Mouse (Mus musculus): ENCODE measurements around the gene Bicd2. TPM values are rescaled to one million over a fixed set of nuclear protein-coding genes. Genes with fewer than 3 reads are reported as not detected.
"Not testable (repeated sequence)": the region's sequence is repeated elsewhere in the genome, so short reads cannot be mapped to it uniquely, and the experiment has no call there.

The Bicd2 gene
- total RNA-seq, 2 experiments from 2014 or later, result 53.9 to 54.6 TPM

DNA sequence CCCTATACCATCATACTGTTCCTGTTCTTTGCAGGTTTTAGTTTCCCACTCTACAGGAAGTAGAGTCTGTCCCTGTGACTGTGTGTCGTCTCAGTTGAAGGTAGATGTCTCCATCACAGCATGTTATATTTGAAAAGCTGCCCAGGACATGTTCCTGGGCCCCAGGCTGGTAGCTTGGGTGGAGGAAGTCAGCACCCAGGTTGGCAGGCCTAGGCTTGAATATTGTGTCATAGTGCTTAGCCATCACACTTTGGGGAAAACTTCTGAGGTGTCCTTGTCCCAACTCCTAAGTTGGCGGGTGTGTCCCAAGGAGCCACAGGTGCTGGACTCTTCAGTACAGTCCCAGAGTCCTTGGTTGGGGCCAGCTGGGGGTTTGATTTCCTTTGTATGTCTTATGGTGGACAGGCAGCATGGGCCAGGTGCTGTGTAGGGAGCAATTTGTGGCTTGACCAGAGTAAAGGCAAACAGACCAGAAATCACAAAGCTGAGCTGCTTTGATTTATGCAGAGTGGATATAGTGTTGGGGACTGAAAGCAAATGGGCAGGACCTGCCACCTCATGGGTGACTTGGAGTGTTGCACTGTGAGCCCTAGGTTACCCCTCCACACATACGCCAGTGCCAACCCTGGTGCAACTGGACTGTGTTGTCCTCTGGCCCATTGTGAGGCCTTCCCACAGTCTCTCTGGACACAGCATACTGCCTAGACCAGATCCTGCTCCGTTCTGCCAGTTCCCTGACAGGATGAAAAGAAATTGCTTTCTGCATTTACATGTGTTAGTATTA lies 26.5 kb downstream of the Bicd2 start:
- no peak; the same call in 1 of the 2 replicates for TF ChIP-seq CTCF (IDR thresholded peaks at IDR 0.05)
- intact Hi-C loops (cut with DNase I), result no loop called here
- DNase-seq (ENCODE audit: extremely low spot score in 1 of 2, low spot score in 2 of 2), result no peak
- Histone ChIP-seq H3K4me3 (no peak overlapping the region), H3K27ac (no peak overlapping the region)

DNA sequence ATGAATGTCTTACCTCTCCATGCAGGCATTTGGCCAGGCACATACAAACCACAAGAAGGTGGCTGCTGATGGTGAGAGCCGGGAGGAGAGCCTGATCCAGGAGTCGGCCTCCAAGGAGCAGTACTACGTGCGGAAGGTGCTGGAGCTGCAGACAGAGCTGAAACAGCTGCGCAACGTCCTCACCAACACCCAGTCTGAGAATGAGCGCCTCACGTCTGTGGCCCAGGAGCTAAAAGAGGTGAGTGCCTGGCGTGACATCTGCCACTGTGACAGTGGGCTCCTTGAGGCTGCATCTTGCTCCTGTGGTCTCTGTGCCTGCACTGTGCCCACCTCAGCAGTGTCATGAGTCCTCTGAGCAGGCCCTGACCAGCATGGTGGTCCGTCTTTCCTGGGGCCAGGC lies 28.0 kb downstream of the Bicd2 start:
- DNase-seq (ENCODE audit: extremely low spot score in 1 of 2, low spot score in 2 of 2), result no peak
- H3K4me3 ChIP-seq, result no peak overlapping the region
- intact Hi-C loops (cut with DNase I), result no loop called here
- no peak overlapping the region for H3K27ac ChIP-seq
- no peak for TF ChIP-seq CTCF (IDR thresholded peaks at IDR 0.05)

GRCm38 (mm10) chr13:49370216-49370615 lies 28.8 kb downstream of the Bicd2 start:
- not testable (repeated sequence) for H3K4me3 ChIP-seq; DNase-seq (ENCODE audit: extremely low spot score in 1 of 2, low spot score in 2 of 2)
- peak overlapping the region; percentile 19; the same call in 1 of the 2 replicates for H3K27ac ChIP-seq
- intact Hi-C loops (cut with DNase I), result loop anchor here (2.0 kb wide), 1 partner anchor 27 kb away; no protein-coding TSS in a partner anchor

DNA sequence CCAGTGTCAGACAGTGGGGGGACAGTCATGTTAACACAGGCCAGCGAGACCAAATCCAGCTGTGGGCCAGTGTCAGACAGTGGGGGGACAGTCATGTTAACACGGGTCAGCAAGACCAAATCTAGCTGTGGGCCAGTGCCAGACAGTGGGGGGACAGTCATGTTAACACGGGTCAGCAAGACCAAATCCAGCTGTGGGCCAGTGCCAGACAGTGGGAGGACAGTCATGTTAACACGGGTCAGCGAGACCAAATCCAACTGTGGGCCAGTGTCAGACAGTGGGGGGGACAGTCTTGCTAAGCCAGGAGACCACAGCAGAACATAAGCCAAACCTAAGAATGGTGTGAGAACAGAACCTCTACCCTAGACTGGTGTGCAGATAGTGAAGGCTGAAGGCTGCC lies 29.5 kb downstream of the Bicd2 start:
- not testable (repeated sequence) for DNase-seq (ENCODE audit: extremely low spot score in 1 of 2, low spot score in 2 of 2); H3K4me3 ChIP-seq
- peak overlapping the region; percentile 87 for H3K27ac ChIP-seq
- intact Hi-C loops (cut with DNase I), result loop anchor here (2.0 kb wide), 1 partner anchor 28 kb away; no protein-coding TSS in a partner anchor

- peak; percentile 60 to 64 for DNase-seq (ENCODE audit: extremely low spot score in 1 of 2, low spot score in 2 of 2)
- H3K4me3 ChIP-seq, result no peak overlapping the region
- H3K27ac ChIP-seq, result peak overlapping the region; percentile 87
- intact Hi-C loops (cut with DNase I), result loop anchor here (2.0 kb wide), 1 partner anchor 29 kb away; no protein-coding TSS in a partner anchor
- no peak for TF ChIP-seq CTCF (IDR thresholded peaks at IDR 0.05)
Observed at GRCm38 (mm10) chr13:49371428-49371899, 30.1 kb downstream of the Bicd2 start.

DNA sequence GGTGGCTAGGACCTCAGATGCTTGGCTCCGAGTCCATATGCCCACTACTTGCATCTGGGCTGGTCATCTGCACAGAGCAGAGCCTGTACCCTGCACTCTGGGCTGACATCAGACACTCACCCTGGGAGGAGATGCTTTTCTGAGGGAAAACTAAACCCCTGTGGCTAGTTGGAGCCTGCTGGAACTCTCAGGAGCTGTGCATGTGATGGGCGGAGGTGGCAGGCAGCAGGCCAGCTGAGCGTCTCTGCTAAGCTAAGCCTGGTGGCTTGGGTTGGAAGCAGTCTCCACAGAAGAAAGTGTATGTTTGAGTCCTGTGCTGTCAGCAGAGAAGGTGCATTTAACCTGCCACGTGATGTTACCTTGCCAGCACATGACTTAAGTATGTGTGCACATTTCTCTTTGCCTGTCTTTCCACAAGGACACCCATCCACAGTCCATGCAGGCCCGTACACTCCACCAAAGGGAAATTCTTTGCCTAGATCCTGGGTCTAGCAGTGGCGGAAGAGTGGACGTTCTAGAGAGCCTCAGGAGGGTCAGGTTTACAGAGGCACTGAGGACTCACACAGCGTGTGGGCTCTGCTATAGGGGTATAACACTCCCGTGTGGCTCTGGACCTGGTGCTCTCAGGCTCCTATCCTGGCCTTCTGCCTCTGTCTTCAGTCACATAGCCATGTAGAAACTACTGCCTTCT lies 31.1 kb downstream of the Bicd2 start:
- intact Hi-C loops (cut with DNase I), result no loop called here
- H3K27ac ChIP-seq, result peak overlapping the region; percentile 87

DNA sequence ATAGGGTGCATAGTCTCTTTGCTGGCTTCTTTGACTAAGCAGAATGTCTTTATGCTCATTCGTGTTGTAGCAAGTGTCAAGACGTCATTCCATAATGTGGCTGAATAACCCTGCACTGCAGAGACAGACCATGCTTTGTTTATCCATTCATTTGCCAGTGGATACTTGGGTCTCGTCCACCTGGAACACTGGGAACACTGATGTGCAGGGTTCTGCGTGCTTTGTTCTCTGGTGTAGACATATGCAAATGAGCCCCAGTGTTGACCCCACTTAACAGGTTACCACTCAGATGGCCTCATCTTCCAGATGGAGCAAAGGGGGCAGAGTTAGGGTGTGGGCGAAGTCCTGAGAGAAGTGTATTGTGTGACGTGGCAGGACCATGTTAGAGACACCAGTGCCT lies 32.9 kb downstream of the Bicd2 start:
- TF ChIP-seq CTCF (IDR thresholded peaks at IDR 0.05), result no peak
- Histone ChIP-seq H3K27ac (no peak overlapping the region), H3K4me3 (no peak overlapping the region)
- intact Hi-C loops (cut with DNase I), result no loop called here
- no peak for DNase-seq (ENCODE audit: extremely low spot score in 1 of 2, low spot score in 2 of 2)

More for the DNA sequence above, 31.1 kb downstream of the Bicd2 start:
- DNase-seq (ENCODE audit: extremely low spot score in 1 of 2, low spot score in 2 of 2), result peak; percentile 34 to 63
- no peak overlapping the region for H3K4me3 ChIP-seq
- peak; percentile 7 for TF ChIP-seq CTCF (IDR thresholded peaks at IDR 0.05)

DNA sequence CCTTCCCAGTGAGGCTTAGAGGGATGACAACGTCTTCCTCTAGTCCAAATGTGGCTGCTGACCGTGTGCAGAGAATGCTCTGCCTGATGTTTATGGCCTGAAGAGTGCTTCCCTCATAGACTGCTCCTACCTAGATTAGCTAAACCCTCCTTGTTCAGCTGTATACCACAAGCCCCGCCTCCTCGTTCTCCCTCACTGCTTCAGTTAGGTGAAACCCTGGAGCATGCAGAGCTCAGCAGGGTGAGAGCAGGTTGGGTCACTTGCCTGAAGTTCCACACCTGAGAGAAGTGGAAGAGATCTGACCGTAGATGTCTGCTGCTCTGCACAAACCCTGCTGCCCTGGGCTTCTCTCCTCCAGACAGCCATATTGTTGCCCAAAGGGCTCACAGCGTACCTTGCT lies 33.3 kb downstream of the Bicd2 start:
- intact Hi-C loops (cut with DNase I), result no loop called here
- no peak overlapping the region for H3K27ac ChIP-seq
- no peak for TF ChIP-seq CTCF (IDR thresholded peaks at IDR 0.05)
- no peak overlapping the region for H3K4me3 ChIP-seq
- no peak for DNase-seq (ENCODE audit: extremely low spot score in 1 of 2, low spot score in 2 of 2)

DNA sequence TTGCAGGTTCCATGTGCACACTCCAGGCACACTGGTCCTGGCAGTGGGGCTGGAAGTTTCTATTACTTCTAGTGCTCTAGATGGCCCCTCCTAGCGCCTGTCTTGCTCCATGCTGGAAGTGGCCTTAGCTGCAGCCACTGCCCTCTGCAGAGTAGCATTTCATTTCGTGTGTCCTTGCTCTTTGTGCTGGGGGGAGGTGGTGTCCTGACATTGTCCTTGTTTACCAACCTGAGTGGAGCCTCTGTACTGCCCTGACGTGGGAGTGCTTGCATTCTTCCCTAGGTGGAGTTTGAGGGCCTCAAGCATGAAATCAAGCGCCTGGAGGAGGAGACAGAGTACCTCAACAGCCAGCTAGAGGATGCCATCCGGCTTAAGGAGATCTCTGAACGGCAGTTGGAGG lies 36.2 kb downstream of the Bicd2 start:
- no peak for DNase-seq (ENCODE audit: extremely low spot score in 1 of 2, low spot score in 2 of 2)
- intact Hi-C loops (cut with DNase I), result no loop called here
- TF ChIP-seq CTCF (IDR thresholded peaks at IDR 0.05), result no peak
- no peak overlapping the region for H3K27ac ChIP-seq
- no peak overlapping the region for H3K4me3 ChIP-seq

DNA sequence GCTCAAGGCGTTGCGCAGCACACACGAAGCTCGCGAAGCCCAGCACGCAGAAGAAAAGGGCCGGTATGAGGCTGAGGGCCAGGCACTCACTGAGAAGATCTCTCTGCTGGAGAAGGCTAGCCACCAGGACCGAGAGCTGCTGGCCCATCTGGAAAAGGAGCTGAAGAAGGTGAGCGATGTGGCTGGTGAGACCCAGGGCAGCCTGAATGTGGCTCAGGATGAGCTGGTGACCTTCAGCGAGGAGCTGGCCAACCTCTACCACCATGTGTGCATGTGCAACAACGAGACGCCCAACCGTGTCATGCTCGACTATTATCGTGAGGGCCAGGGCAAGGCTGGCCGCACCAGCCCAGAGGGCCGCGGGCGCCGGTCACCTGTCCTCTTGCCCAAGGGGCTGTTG lies 37.9 kb downstream of the Bicd2 start:
- intact Hi-C loops (cut with DNase I), result no loop called here
- DNase-seq (ENCODE audit: extremely low spot score in 1 of 2, low spot score in 2 of 2), result no peak
- Histone ChIP-seq H3K4me3 (no peak overlapping the region), H3K27ac (no peak overlapping the region)
- TF ChIP-seq CTCF (IDR thresholded peaks at IDR 0.05), result no peak

DNA sequence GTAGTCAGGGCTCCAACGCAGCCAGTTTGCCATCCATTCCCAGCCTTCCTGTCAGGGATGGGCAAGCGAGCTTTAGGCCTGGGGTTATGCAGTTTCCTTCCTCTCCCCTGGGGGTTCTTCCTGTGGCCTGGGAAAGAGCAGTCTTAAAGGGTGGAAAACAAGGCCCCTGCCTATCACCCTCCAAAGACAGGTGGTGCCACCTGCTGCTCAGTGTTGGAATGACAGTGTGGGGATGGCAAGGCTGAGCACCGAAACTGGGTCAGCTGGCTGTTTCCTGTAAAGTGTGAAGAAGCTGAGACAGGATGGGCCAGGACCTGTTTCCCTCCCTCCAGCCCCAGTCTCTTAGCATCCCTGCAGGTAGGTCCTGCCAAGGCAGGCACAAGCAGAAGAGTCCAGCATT lies 39.8 kb downstream of the Bicd2 start:
- no peak overlapping the region for H3K4me3 ChIP-seq
- peak; percentile 80 to 91 for DNase-seq (ENCODE audit: extremely low spot score in 1 of 2, low spot score in 2 of 2)
- intact Hi-C loops (cut with DNase I), result loop anchor here (1.0 kb wide), 1 partner anchor 42 kb away; no protein-coding TSS in a partner anchor
- TF ChIP-seq CTCF (IDR thresholded peaks at IDR 0.05), result peak; percentile 96
- H3K27ac ChIP-seq, result peak overlapping the region; percentile 56

DNA sequence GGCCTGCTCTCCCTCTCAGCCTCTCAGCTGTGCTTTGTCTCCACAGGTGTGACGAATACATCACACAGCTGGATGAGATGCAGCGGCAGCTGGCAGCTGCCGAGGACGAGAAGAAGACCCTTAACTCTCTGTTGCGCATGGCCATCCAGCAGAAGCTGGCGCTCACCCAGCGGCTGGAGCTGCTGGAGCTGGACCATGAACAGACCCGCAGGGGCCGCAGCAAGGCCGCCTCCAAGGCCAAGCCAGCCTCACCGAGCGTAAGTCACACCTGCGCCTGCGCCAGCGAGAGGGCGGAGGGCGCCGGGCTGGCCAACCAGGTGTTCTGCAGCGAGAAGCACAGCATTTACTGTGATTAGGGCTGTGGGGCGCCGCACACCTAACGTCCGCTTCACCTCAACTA lies 41.6 kb downstream of the Bicd2 start:
- no peak for DNase-seq (ENCODE audit: extremely low spot score in 1 of 2, low spot score in 2 of 2)
- no peak overlapping the region for H3K27ac ChIP-seq
- intact Hi-C loops (cut with DNase I), result no loop called here
- TF ChIP-seq CTCF (IDR thresholded peaks at IDR 0.05), result no peak
- H3K4me3 ChIP-seq, result no peak overlapping the region
